Mouse (Mus musculus) thymus, postnatal 4 days (tissue): ENCODE measurements at regions not wholly inside any gene's neighbourhood (a gene's known extent, or its start where the extent isn't known, plus 50 kb on each side); places are given as distances from the start of the nearest gene placed in this dataset.
"Not testable (repeated sequence)": the region's sequence is repeated elsewhere in the genome, so short reads cannot be mapped to it uniquely, and the experiment has no call there.

Source experiments
- DNase-seq: peaks from one replicate; pipeline ENCODE4 v3.0.0; 2021

DNA sequence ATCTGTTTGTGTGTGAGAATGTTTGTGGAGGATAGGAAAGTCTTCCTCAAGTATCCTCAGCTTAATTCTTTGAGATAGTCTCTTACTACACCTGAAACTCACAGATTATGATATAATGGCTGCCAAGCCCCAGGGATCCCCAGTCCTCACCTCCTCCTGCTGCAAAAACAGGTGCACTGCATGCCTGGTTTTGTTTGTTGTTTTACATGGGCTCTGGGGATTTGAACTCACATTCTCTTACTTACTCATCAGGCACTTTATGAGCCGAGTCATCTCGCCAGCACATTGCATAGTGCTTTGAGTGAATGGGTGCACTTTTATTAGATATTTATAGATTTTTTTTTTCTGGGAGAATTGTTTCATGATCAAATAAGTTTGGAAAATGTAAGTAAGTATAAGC lies 56.3 kb downstream of the Mterf1b start:
- DNase-seq, result no peak

DNA sequence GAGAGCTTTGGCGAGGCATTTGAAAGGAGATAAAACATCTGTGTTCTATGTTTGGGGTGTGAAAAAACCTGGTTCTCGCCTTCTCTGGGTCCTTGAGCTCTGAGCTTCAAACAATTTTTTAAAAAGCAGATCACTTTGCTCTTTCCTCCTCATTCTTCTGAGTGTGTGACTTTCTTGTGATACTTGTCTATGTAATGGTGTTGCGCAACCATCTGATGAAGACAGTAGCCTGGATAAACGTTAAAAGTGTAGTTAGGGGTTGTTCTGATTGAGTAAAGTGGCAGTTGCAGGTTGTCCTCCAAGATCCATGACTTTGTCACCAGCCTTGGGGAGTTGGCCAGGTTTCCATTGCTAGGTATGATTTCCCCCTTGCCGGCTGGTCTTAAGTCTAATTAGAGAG lies 62.1 kb downstream of the Mterf1b start:
- DNase-seq, result not testable (repeated sequence)

DNA sequence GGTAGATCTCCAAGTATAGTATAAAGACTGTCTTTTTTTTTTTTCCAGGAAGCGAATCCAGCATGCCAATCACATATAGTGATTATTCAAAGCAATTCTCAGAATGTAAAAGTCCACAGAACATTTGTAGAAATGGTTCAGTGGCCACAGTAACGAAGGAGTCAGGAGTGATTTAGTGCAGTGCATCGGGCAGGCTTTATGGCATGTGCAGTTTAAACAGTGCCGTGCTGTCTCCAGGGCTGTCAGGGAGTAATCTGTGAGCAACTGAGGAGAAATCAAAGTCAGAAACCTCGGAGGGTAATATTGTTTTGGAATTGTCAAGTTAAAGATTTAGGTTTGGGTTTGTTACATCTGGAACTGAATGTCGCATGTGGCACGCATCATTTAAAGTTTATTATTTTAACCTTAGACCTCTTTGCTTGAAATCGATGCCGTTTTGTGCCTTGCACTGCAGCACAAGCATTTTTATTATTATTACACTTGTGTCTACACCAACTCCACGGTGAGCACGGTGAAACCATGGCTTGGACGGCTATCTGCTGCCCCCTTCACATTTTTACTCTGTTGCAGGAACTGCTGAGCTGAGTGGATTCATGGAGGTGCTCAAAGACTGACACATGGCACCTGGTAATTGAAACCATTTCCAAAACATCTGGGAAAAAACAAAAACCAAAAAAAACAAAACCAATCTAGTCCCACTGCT lies 65.0 kb downstream of the Mterf1b start:
- no peak for DNase-seq

DNA sequence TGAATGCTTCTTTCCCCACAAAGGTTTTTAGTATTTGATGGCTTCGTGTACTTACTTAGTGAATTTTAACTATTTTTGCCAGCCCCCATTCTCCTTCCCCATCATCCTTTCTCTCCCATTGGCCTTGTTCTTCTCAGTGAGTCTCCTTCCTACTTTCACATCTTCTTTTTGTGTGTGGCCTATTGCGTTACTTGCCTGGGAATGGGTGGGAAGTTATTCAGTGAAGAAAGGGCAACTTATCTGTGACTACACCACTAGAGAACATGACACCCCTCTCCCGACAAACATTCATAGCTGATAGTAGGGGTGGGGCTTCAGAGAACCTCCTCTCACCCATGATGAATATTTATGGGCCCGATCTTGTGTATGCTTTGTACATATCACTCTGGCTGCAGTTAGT lies 67.1 kb downstream of the Mterf1b start:
- DNase-seq, result no peak

DNA sequence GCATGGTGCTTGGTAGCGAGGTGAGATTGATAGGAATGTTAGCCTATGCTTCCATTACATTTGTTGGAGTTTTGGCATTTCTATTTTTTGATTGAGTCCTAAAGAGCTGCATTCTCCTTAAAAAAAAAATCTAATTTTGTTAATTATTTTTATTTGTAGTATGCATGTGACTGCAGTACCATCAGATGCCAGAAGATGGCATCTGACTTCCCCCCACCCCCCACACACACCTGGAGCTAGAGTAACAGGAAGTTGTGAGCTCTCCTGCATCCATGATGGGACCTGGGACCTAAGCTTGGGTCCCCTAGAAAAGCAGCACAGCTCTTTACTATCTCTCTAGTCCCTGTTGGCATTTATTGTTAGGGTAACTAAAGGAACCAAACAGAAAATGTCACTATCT lies 70.5 kb downstream of the Mterf1b start:
- DNase-seq, result peak; percentile 6

DNA sequence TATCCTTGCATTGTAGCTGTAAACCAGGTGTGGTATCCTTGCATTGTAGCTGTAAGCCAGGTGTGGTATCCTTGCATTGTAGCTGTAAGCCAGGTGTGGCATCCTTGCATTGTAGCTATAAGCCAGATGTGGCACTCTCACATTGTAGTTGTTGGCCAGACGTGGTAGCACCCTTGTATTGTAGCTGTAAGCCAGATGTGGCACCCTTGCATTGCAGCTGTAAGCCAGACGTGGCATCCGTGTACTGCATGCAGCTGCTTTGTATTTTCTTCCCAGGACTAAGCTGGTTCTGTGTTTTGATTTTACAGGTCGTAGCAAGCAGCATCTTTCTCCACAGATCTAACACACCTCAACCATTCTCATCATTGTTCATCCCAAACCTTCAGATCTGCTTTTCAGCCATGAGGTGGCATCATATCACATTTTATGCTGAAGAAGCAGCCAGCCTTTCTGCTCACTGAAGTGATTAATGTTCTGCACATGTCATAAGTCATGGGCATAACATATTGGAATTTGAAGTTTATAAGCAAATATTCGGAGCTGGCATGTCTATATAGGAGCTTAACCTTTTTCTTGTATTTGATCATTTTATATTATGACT lies 71.5 kb downstream of the Mterf1b start:
- no peak for DNase-seq

DNA sequence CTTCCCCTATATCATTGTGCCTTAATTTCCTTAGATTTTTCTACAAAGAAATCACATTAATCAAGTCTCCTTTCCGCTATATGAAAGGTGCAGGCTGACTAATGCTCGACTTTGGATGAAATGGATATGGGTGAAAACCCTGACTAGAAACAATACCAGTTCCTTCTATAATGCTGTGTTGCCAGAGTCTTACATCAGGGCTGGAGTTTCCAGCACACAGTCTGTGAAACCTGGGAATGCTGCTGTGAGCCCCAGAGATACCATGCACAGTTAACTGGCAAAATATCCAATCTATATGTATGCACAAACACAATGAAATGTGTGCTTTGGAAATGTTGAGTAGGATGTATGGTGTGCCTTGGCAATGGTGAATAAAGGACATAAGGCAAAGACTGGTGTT lies 75.5 kb downstream of the Mterf1b start:
- no peak for DNase-seq

DNA sequence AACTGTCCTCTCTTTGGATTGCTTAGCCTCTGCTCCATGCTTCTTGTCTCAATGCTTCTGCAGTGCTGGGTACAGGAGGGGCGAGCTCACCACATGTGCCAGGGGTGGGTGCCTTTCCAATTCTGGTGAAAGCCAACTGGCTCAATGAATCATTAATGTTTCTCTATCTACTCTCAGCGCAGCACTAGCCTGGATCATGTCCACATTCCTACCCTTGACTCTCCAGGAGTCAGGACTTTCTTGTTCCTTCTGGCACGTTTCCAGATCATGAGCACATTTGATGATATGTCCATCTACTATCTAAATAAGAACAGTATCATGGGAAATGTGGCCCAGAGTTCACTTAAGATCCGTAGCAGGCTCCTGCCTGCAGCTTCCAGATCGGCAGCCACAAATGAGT lies 80.8 kb downstream of the Mterf1b start:
- no peak for DNase-seq

DNA sequence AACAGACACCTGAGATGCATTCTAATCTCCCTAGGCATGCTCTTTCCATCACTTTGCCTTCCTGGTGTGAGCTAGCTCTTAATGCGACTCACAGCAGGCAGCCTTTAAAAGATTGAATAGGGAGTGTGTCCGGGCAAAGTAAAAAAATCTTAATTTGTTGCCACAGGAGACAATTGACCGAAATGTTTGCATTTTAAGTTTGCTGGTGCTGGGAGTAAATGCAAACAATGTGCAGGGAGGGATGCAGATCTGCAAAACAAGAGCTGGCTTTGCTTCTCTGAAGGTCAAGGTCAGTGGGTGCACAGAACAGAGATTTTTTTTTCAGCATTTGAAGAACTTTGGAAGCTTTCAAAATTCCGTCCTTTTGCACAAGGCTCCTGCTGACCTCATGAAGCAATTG lies 111.4 kb downstream of the Mterf1b start:
- DNase-seq, result no peak

DNA sequence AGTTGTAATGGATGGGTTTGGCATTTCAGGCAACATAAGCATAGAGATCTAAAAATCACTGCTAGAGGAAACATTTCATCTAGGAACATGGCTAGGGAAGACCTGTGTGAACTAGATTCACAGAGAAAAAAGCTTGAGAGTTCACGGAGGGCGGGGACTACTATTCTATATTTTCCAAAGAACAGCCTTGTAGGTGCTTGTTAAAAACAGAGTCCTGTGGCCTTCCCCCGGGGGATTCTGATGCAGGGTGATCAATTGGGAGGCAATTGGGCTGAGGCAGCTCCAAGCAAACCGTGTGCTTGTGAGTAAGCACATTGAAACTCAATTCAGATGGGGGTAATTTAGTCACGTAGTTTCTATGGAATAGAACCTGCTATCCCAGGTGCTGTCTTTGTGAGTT lies 112.0 kb downstream of the Mterf1b start:
- no peak for DNase-seq

DNA sequence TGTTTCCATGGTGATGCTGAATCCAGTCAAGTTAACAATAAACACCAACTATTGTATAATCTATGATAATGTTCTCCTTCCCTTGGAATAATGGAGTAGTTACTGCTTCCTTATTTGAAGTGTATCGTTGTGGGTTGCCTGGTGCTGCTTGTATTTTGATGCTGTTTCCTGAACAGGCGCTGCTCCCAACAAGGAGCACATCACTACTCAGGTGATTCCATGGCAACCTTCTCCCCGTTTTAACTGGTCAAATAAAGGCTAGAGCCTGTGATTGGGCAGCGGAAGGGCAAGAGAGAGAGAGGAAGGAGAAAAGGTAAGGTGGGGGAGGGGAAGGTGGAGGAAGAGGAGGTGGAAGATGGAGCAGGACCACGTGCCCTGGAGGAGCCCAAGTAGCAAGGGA lies 116.3 kb downstream of the Mterf1b start:
- DNase-seq, result no peak

DNA sequence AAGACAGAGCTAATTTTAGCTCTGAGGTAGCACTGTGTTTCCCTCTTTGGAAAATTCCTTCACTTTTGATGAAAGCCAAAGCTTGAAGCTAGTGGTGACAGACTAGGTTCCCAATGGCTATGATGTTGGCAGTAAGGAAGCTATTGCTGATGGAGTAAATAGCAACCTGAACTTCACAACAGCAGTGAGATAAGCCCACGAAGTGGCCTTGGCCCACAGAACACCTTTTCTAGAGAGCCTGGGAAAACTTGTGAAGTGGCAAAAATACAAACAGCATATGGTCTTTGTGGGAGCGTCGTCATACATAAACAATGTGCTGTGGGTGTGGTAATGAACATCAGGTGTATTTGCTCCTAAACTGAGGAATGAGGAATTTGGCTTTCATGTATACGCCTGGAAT lies 119.0 kb downstream of the Mterf1b start:
- DNase-seq, result no peak

DNA sequence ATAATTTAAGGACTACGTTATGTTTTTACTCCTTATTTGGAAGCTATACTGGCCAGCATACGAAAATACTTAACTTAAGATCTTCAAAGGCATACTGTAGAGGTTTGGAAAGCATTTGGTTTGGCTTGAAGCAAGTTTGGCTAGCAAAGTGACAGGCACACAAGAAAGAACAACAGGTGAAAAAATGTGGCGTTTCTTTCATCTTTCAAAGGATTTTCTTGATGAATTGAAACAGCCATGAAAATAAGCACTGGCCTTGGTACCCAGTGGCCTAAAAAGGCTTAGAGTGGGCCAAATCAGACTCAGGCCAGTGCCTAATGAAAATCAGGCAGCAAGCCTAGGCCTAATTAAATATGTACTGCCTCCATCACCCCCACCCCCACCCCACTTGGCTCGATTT lies 119.4 kb downstream of the Mterf1b start:
- DNase-seq, result no peak

DNA sequence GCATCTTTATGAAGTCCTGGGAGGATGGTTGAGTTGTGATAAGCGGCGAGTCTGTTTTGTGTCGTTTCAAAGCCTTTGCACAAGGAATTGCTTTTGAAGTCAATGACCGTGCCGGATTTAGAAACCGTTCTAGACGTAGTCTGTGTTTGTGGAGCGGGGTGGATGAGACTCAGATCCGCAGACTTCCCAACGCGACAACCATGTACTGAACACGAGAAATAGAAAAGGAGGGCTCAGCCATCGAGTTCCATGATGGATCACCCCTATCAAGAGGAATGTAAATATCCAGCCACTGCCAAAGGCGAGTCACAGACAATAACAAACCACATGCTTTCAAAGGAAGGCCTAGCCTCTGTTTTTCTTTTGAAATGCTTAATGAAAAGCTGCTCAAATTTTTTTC lies 120.5 kb downstream of the Mterf1b start:
- DNase-seq, result no peak

DNA sequence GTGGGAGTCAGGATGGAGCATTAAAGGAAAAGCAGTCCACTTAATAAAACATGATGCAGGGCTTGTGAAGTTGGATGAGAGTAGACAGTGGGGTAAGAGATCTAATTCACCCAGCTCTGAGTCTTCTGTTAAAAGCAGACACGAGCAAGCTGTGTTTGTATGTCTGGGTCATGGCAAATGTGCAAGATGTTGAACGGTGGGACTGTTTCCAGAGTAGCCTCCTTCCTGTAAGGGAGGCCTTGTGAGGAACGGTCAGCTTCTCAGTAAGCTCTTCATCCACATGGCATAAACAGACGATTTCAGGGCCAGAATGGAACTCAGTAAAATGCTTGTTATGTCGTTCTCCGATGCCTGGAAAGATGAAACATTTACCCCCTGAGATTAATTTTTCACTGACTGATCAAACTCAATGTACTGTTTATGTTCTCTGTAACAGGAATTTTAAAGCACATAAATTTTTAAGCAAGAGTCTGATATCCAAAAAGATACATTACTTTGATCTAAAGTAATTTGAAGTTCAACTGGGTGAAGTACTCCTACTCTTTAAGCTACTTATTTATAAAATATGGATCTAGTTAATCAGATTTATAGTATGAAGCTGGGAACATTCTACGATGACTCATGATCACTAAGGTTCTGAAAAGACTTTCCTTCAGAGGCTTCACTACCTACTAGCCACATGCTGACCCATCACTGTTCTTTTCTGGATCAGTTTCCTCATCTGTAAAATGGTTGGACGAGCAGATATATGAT lies 130.6 kb downstream of the Mterf1b start:
- DNase-seq, result no peak

DNA sequence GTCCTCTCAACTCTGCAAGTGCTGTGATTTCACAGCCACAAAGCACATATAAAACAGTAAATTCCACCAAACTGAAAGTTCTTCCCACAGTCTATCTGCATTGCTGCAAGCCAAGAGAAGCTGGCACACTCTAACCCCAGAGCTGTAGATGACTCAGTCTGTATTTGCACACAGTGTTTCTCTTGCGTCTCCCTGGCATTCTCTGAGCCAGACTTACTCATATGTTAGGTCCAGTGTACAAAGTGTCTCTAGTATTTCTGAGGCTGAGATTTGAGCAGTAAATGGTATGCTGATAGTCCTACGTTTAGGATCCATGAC lies 131.2 kb downstream of the Mterf1b start:
- DNase-seq, result no peak

DNA sequence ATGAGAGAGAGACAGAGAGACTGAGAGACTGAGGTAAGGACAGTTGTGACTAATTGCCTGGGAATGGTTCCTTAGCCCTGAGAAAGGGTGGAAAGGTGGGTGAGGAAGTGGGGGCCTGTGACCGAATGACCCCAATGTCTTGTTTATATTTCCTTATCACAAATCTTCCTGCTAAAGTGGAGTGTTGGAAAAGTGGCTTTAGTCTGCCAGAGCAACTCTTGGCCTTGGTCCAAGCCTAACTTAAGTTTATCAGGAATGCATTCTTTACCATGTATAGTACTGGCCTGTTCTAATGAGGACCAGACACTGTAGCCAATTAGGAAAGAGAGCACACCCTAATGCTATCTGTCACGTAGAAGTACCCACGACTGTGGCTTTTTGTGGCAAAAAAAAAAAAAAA lies 133.6 kb downstream of the Mterf1b start:
- DNase-seq, result no peak

DNA sequence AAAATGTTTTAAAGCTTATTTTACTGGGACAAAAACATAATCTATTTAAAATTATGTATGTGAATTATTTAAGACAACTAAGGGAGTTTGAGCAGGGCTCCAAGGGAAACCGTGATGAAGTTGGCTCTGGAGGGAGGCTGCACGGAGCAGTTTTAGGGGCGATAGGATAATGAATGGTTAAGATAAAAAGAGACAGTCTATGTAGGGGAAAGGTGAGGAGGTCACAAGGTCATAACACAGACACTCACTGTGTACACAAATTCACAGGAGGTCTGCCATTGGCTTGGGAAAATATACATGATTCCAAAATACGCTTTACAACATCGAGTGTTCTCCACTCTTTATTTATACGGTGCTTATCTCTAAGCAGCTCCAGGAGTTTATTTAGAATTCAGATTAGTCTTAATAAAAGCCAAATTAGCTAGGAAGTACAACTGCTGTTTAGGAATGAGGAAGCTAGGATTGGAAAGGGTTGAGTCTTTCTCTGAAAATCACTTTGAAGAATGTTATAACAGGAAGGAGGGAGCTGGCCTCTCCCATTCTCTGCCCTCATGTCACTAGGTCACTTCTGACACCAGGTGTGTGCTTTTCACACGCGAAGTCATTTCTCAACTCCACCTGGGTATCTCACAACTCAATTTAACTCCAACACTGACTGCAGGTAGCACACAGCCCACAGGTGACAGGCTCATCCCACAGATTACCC lies 134.3 kb downstream of the Mterf1b start:
- DNase-seq, result no peak

DNA sequence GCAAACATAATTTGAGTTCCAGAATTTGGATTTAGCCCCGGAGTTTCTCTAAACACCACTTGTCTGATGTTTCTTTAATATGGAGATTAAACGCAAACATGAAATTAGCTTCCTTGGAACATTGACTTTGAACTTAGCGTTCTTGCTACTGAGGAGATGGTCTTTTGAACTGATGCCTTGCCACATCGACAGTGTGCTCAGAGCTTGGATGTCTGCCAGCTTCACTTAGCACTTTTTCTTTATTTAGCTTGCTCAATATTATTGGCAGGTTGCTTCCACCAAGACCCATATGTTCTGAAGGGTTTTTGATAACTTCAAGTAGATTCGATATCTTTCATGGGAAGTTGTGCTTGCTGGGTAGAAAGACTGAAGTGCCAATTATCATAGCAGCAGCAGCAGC lies 143.5 kb downstream of the Mterf1b start:
- no peak for DNase-seq

DNA sequence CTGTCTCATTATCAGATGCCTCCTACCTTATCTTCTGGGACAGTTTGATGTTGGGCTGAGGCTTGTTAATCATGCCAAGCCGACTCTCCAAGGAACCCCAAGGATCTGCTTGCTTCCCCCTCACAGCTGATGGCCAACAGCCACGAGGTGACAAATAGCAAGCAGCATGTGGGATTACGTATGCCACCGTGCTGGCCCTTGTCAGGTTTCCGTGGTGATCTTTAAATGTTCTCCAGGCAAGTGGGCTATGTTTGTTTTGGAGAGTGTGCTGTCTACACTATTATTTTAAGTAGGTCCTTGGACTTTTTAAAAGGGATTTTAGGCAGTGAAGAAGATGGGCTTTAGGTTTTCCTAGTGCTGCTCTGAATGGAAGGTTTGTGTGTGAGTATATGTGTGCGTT lies 149.8 kb downstream of the Mterf1b start:
- no peak for DNase-seq

DNA sequence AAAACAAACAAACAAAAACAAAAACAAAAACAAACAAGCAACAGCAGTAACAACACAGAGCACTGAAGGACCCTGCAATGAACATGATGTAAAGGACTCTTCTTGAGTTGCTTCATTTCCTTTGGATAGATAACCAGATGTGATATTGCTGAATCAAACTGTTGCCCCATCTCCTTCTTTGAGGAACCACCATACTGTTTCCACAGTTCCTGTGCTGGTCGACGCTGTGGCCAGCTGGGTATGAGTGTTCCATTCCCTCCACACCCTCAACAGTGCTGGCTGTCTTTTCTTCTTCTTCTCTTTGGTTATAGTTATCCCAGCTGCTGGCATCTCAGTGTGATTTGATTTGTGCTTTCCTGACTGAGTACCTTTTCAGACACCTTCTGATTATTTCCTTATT lies 152.3 kb downstream of the Mterf1b start:
- no peak for DNase-seq

DNA sequence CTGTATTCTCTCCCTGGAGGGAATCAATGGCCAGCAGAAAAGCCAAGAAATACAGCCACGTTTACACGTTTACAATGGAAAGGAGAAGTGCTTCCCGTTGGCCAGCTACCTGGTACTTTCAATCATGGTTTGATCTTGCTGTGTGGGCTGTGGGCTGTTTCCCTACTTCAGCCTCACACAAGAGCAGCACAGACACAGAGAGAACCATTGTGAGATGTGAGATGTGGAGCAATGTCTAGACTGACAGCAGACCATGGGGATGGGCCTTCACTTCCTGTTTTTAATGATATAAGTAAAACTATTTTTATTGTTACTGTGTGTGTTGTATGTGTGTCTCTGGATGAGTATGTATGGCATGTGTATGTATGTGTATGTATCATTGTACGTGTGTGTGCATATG lies 156.2 kb downstream of the Mterf1b start:
- DNase-seq, result no peak

DNA sequence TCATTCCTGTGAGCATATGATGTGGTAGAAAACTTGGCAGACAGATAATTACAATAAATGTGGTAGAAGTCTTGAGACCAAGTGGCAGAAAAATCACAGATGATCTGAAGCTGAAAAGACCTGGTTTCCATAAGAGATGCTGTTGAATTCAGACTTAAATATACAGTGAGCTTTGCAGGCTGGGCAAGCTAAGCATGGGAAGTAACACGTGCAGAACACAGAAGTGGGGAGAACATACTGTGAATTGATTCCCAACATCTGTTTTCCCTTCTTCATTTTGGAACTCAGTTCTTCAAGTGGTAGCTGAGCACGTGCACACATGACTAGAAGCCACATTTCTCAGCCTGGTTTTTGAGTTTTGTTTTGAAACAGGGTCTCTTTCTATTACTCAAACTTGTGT lies 157.8 kb downstream of the Mterf1b start:
- no peak for DNase-seq

DNA sequence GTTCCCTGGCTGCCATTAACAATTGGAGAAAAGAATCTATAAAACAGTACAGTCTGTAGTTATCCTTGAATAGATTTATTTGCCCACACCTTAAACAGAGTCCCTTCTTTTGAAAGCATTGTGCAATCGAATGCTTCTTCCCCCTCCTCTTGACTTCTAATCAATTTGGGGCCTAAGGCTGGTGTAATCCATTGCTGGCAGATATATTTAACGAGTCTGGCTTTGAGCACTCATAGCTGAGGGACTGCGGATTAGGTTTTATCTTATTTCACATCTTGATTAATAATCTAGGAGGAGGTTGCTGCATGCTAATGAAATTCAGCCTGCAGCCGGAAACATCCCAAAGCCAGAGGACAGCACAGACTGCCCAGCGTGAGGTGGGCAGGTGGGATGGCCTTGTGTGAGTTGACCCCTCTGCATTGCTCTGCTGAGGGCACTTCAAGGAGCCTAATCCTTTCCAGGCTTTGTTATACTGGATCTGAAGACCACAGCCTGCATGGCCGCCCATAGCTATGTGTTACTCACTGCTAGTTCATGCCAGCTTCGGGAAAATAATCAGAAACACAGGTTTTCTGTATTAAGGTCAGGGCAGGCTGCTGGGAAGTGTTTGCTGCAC lies 163.6 kb downstream of the Mterf1b start:
- no peak for DNase-seq
